Mouse (Mus musculus): ENCODE data around the gene Dnajb4. TPM values are rescaled to one million over a fixed set of nuclear protein-coding genes. Genes with fewer than 3 reads are reported as not detected.
A peak's percentile ranks its signal among the peaks of the same experiment; 100 is the strongest.
"Not testable (repeated sequence)": the region's sequence is repeated elsewhere in the genome, so short reads cannot be mapped to it uniquely, and the experiment has no call there.

Gene Dnajb4
- polyA plus RNA-seq, 1 experiment from 2014 or later, result 21.6 TPM

DNA sequence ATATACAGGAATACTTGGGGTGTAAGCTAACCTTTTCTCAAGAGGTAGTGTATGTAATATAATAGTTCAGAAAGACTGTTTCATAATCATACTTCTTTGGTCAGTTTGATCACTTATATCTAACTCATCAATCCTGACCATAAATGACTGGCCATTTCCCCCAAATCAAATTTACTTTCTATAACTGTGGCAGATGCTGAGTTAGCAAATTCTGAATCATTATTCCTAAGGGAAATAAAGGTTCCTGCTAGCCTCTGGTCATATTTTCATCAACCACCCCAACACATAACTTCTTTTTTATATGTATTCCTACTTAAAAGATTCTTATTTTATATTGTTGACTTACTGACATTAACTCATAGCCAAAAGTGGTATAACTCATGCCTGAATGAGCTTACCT lies 7.2 kb downstream of the Dnajb4 start:
- no peaks in the 10 kb centered on the region for H3K36me3 ChIP-seq (ENCODE audit: control insufficient read depth, insufficient read depth, low read length)
- no peak overlapping the region for H3K4me2 ChIP-seq (ENCODE audit: low read length)
- no peak overlapping the region for H3K9ac ChIP-seq (ENCODE audit: low read length)
- H3K27me3 ChIP-seq (replicated peaks; ENCODE audit: control insufficient read depth, insufficient read depth, low read length), result no peaks in the 10 kb centered on the region
- ATAC-seq, result no peak
- H3K4me1 ChIP-seq (ENCODE audit: control insufficient read depth, insufficient read depth, low read length), result no peaks in the 10 kb centered on the region
- no peaks in the 10 kb centered on the region for H3K9me3 ChIP-seq (replicated peaks; ENCODE audit: control insufficient read depth, low read length)
- H3K27ac ChIP-seq (ENCODE audit: low read depth, low read length), result no peak overlapping the region
- H3K4me3 ChIP-seq (ENCODE audit: low read depth, low read length), result no peak overlapping the region
- no peak for DNase-seq (ENCODE audit: low spot score)

- Histone ChIP-seq H3K27me3 (replicated peaks; ENCODE audit: control insufficient read depth, insufficient read depth, low read length) (no peaks in the 10 kb centered on the region), H3K36me3 (ENCODE audit: control insufficient read depth, insufficient read depth, low read length) (no peaks in the 10 kb centered on the region), H3K27ac (ENCODE audit: low read depth, low read length) (no peak overlapping the region), H3K9me3 (replicated peaks; ENCODE audit: control insufficient read depth, low read length) (no peaks in the 10 kb centered on the region), H3K9ac (ENCODE audit: low read length) (no peak overlapping the region), H3K4me2 (ENCODE audit: low read length) (no peak overlapping the region), H3K4me1 (ENCODE audit: control insufficient read depth, insufficient read depth, low read length) (no peaks in the 10 kb centered on the region), H3K4me3 (ENCODE audit: low read depth, low read length) (no peak overlapping the region)
- no peak for DNase-seq (ENCODE audit: low spot score)
- 83% methylated on average over 2 of the region's 2 CpGs for WGBS
- no peak for ATAC-seq
Measured at GRCm38 (mm10) chr3:152201651-152202050, 8.5 kb downstream of the Dnajb4 start.

- Histone ChIP-seq H3K36me3 (ENCODE audit: control insufficient read depth, insufficient read depth, low read length) (no peaks in the 10 kb centered on the region), H3K4me3 (ENCODE audit: low read depth, low read length) (no peak overlapping the region), H3K9ac (ENCODE audit: low read length) (no peak overlapping the region), H3K27me3 (replicated peaks; ENCODE audit: control insufficient read depth, insufficient read depth, low read length) (no peaks in the 10 kb centered on the region), H3K4me1 (ENCODE audit: control insufficient read depth, insufficient read depth, low read length) (no peaks in the 10 kb centered on the region), H3K4me2 (ENCODE audit: low read length) (no peak overlapping the region), H3K9me3 (replicated peaks; ENCODE audit: control insufficient read depth, low read length) (no peaks in the 10 kb centered on the region), H3K27ac (ENCODE audit: low read depth, low read length) (no peak overlapping the region)
- WGBS, result 92% methylated on average over 3 of the region's 3 CpGs
- DNase-seq (ENCODE audit: low spot score) (no peak), ATAC-seq (no peak)
Measured at GRCm38 (mm10) chr3:152201181-152201580, 8.9 kb downstream of the Dnajb4 start.

DNA sequence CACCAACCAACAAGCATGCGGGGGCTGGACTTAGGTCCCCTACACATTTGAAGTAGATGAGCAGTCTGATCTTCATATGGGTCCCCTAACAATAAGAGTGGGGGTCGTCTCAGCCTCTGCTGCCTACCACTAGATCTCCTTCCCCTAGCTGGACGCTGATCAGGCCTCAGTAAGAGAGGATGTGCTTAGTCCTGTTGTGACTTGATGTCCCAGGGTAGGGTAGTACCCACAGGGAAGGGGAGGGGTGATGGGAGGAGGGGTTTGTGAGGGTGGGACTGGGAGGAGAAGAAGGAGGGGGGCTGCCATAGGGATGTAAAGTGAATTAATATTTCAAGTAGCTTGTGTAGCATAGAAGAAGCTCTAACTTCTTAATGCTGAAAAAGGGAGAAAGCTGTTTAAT lies 11.0 kb downstream of the Dnajb4 start:
- no peak overlapping the region for H3K4me3 ChIP-seq (ENCODE audit: low read depth, low read length)
- DNase-seq (ENCODE audit: low spot score) (no peak), ATAC-seq (no peak)
- no peaks in the 10 kb centered on the region for H3K27me3 ChIP-seq (replicated peaks; ENCODE audit: control insufficient read depth, insufficient read depth, low read length)
- H3K4me2 ChIP-seq (ENCODE audit: low read length), result no peak overlapping the region
- WGBS, result 62% methylated on average over 3 of the region's 3 CpGs
- no peak overlapping the region for H3K27ac ChIP-seq (ENCODE audit: low read depth, low read length)
- no peaks in the 10 kb centered on the region for H3K4me1 ChIP-seq (ENCODE audit: control insufficient read depth, insufficient read depth, low read length)
- no peaks in the 10 kb centered on the region for H3K36me3 ChIP-seq (ENCODE audit: control insufficient read depth, insufficient read depth, low read length)
- no peak overlapping the region for H3K9ac ChIP-seq (ENCODE audit: low read length)
- H3K9me3 ChIP-seq (replicated peaks; ENCODE audit: control insufficient read depth, low read length), result no peaks in the 10 kb centered on the region

DNA sequence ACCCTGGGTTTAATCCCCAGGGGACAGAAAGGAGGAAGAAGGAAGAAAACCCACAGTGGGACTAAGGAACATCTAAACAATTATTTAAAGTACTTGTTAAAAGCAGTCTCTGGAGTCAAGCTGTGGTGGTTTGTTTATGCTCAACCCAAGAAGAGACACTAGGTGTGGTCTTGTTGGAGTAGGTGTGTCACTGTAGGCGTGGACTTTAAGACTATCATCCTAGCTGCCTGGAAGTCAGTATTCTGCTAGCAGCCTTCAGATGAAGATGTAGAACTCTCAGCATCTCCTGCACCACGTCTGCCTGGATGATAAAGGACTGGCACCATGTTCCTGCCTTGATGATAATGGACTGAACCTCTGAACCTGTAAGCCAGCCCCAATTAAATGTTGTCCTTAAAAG lies 12.9 kb downstream of the Dnajb4 start:
- not testable (repeated sequence) for H3K27ac ChIP-seq (ENCODE audit: low read depth, low read length); H3K4me1 ChIP-seq (ENCODE audit: control insufficient read depth, insufficient read depth, low read length); H3K9me3 ChIP-seq (replicated peaks; ENCODE audit: control insufficient read depth, low read length); H3K36me3 ChIP-seq (ENCODE audit: control insufficient read depth, insufficient read depth, low read length); DNase-seq (ENCODE audit: low spot score); H3K4me3 ChIP-seq (ENCODE audit: low read depth, low read length); ATAC-seq; H3K9ac ChIP-seq (ENCODE audit: low read length); H3K4me2 ChIP-seq (ENCODE audit: low read length); H3K27me3 ChIP-seq (replicated peaks; ENCODE audit: control insufficient read depth, insufficient read depth, low read length)
- WGBS, result 35% methylated on average over 2 of the region's 2 CpGs

DNA sequence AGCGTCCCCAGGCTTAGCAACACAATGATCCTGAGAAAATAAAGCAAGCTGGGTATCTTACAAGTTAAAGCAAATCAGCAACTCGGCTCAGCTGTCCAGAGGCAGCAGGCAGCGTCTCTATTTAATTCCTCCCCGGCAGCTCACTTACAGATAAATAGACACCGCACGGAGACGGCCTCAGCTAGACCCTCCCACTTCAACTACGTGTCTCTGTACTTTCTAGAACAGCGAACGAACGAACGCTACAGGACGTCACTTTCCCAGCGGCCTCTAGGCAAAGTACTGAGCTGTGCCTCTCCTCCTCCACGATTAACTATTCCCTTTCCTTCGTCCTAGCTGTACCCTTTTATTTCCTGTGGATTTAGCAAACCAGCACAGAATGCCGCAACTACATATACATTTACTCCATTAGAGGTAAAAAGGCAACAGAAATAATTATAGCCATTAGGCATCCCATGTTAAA lies 16.4 kb downstream of the Dnajb4 start:
- DNase-seq (ENCODE audit: low spot score) (peak; percentile 96), ATAC-seq (peak; percentile 97)
- WGBS, result under 1% methylated on average over 17 of the region's 17 CpGs
- peak overlapping the region; percentile 52 for H3K4me2 ChIP-seq (ENCODE audit: low read length)
- peaks cover 8% of the 10 kb centered on the region for H3K4me1 ChIP-seq (ENCODE audit: control insufficient read depth, insufficient read depth, low read length)
- H3K9me3 ChIP-seq (replicated peaks; ENCODE audit: control insufficient read depth, low read length), result no peaks in the 10 kb centered on the region
- no peaks in the 10 kb centered on the region for H3K36me3 ChIP-seq (ENCODE audit: control insufficient read depth, insufficient read depth, low read length)
- H3K27ac ChIP-seq (ENCODE audit: low read depth, low read length), result peak overlapping the region; percentile 67
- H3K4me3 ChIP-seq (ENCODE audit: low read depth, low read length), result peak overlapping the region; percentile 37
- no peaks in the 10 kb centered on the region for H3K27me3 ChIP-seq (replicated peaks; ENCODE audit: control insufficient read depth, insufficient read depth, low read length)
- H3K9ac ChIP-seq (ENCODE audit: low read length), result peak overlapping the region; percentile 52

GRCm38 (mm10) chr3:152193177-152193576 lies 16.9 kb downstream of the Dnajb4 start:
- peak overlapping the region; percentile 52 for H3K4me2 ChIP-seq (ENCODE audit: low read length)
- H3K27ac ChIP-seq (ENCODE audit: low read depth, low read length), result peak overlapping the region; percentile 67
- H3K27me3 ChIP-seq (replicated peaks; ENCODE audit: control insufficient read depth, insufficient read depth, low read length), result no peaks in the 10 kb centered on the region
- H3K9me3 ChIP-seq (replicated peaks; ENCODE audit: control insufficient read depth, low read length), result no peaks in the 10 kb centered on the region
- 12% methylated on average over 7 of the region's 7 CpGs for WGBS
- no peak for DNase-seq (ENCODE audit: low spot score)
- H3K36me3 ChIP-seq (ENCODE audit: control insufficient read depth, insufficient read depth, low read length), result no peaks in the 10 kb centered on the region
- ATAC-seq, result no peak
- peaks cover 8% of the 10 kb centered on the region for H3K4me1 ChIP-seq (ENCODE audit: control insufficient read depth, insufficient read depth, low read length)
- peak overlapping the region; percentile 52 for H3K9ac ChIP-seq (ENCODE audit: low read length)
- peak overlapping the region; percentile 37 for H3K4me3 ChIP-seq (ENCODE audit: low read depth, low read length)

GRCm38 (mm10) chr3:152192238-152192931 lies 17.7 kb downstream of the Dnajb4 start:
- WGBS, result 25% methylated on average over 9 of the region's 11 CpGs

GRCm38 (mm10) chr3:152191791-152192237 lies 18.3 kb downstream of the Dnajb4 start:
- Histone ChIP-seq H3K9me3 (replicated peaks; ENCODE audit: control insufficient read depth, low read length) (no peaks in the 10 kb centered on the region), H3K4me2 (ENCODE audit: low read length) (peak overlapping the region; percentile 52), H3K27me3 (replicated peaks; ENCODE audit: control insufficient read depth, insufficient read depth, low read length) (no peaks in the 10 kb centered on the region), H3K4me1 (ENCODE audit: control insufficient read depth, insufficient read depth, low read length) (peaks cover 8% of the 10 kb centered on the region), H3K27ac (ENCODE audit: low read depth, low read length) (no peak overlapping the region), H3K36me3 (ENCODE audit: control insufficient read depth, insufficient read depth, low read length) (no peaks in the 10 kb centered on the region), H3K9ac (ENCODE audit: low read length) (peak overlapping the region; percentile 40), H3K4me3 (ENCODE audit: low read depth, low read length) (peak overlapping the region; percentile 27)
- DNase-seq (ENCODE audit: low spot score), result peak; percentile 40
- peak; percentile 25; the same call in 1 of the 2 replicates for ATAC-seq
- WGBS, result 12% methylated on average over 6 of the region's 6 CpGs

More at GRCm38 (mm10) chr3:152192238-152192931, 17.7 kb downstream of the Dnajb4 start:
- H3K4me3 ChIP-seq (ENCODE audit: low read depth, low read length), result peak overlapping the region; percentile 27
- H3K4me2 ChIP-seq (ENCODE audit: low read length), result peak overlapping the region; percentile 52
- peak; percentile 80 for DNase-seq (ENCODE audit: low spot score)
- peak overlapping the region; percentile 40 for H3K9ac ChIP-seq (ENCODE audit: low read length)
- H3K27ac ChIP-seq (ENCODE audit: low read depth, low read length), result no peak overlapping the region
- no peaks in the 10 kb centered on the region for H3K27me3 ChIP-seq (replicated peaks; ENCODE audit: control insufficient read depth, insufficient read depth, low read length)
- H3K4me1 ChIP-seq (ENCODE audit: control insufficient read depth, insufficient read depth, low read length), result peaks cover 8% of the 10 kb centered on the region
- no peaks in the 10 kb centered on the region for H3K36me3 ChIP-seq (ENCODE audit: control insufficient read depth, insufficient read depth, low read length)
- 0 out of 2 replicates have a peak, but pooled peaks have one; percentile 29 for ATAC-seq
- no peaks in the 10 kb centered on the region for H3K9me3 ChIP-seq (replicated peaks; ENCODE audit: control insufficient read depth, low read length)
